Mouse (Mus musculus): ENCODE data around the gene Dgkd. TPM values are rescaled to one million over a fixed set of nuclear protein-coding genes. Genes with fewer than 3 reads are reported as not detected.

The Dgkd gene
- polyA plus RNA-seq, 1 experiment from 2014 or later, result 47.6 TPM

GRCm38 (mm10) chr1:87900979-87901378 is 47.9 kb downstream of the Dgkd start:
- ChIA-PET POLR2A (interaction anchor here (0.7 kb wide), 1 partner anchor 139 kb away, joined by 3 read pairs; no protein-coding TSS in a partner anchor), CTCF (interaction anchor here (1.1 to 3.1 kb wide), 3 partner anchors 9 to 16 kb away, joined by 3 to 9 read pairs (median 3); no protein-coding TSS in a partner anchor)
- peak; percentile 67 for ATAC-seq
- in situ Hi-C loops (cut with MboI; ENCODE audit: low pct_unique_long_range_greater_than_20kb), result no loop called here
- no peaks in the 10 kb centered on the region for H3K27me3 ChIP-seq
- no peak for DNase-seq (ENCODE audit: low read depth, low spot score)
- TF ChIP-seq CTCF (IDR thresholded peaks at IDR 0.05), result no peak

- ATAC-seq (no peak), DNase-seq (ENCODE audit: low read depth, low spot score) (no peak)
- CTCF ChIA-PET, result interaction anchor here (1.1 to 3.1 kb wide), 3 partner anchors 15 to 45 kb away, joined by 3 to 9 read pairs (median 4); no protein-coding TSS in a partner anchor
- in situ Hi-C loops (cut with MboI; ENCODE audit: low pct_unique_long_range_greater_than_20kb), result no loop called here
- no peaks in the 10 kb centered on the region for H3K27me3 ChIP-seq
- no peak for TF ChIP-seq CTCF (IDR thresholded peaks at IDR 0.05)
- POLR2A ChIA-PET, result no interaction called here
Observed at GRCm38 (mm10) chr1:87902186-87902585, 49.1 kb downstream of the Dgkd start.

GRCm38 (mm10) chr1:87906361-87906956 is 53.4 kb downstream of the Dgkd start:
- POLR2A ChIA-PET, result no interaction called here
- H3K27me3 ChIP-seq, result no peaks in the 10 kb centered on the region
- CTCF ChIA-PET, result interaction anchor here (0.7 to 1.5 kb wide), 3 partner anchors 9 to 48 kb away, joined by 3 read pairs; no protein-coding TSS in a partner anchor
- DNase-seq (ENCODE audit: low read depth, low spot score) (no peak), ATAC-seq (no peak)
- in situ Hi-C loops (cut with MboI; ENCODE audit: low pct_unique_long_range_greater_than_20kb), result no loop called here
- TF ChIP-seq CTCF (IDR thresholded peaks at IDR 0.05), result peak; percentile 9

DNA sequence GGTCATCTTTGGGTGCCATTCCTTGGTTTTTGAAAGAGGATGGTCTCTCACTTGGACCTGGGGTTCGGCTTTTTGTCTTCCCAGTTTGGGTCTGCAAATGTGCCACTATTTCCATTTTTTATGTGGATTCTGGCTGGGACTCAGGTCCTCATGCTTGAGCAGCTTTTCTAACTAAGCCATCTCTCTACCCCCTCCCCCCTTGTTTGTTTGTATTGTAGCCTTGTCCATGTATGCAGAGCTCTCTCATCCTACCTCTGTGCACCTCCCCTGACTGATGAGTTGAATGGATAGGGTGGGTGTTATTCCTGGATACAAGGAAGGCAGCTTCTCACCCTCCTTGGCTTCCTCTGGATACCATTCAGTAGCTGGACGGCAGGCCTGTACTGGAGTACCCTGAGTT is 54.9 kb downstream of the Dgkd start:
- POLR2A ChIA-PET, result interaction anchor here (0.6 kb wide), 1 partner anchor 1147 kb away, joined by 3 read pairs; no protein-coding TSS in a partner anchor
- in situ Hi-C loops (cut with MboI; ENCODE audit: low pct_unique_long_range_greater_than_20kb), result no loop called here
- ATAC-seq, result no peak
- CTCF ChIA-PET, result interaction anchor here (0.9 to 2.5 kb wide), 3 partner anchors 10 to 50 kb away, joined by 3 to 10 read pairs (median 3); no protein-coding TSS in a partner anchor
- H3K27me3 ChIP-seq, result no peaks in the 10 kb centered on the region
- DNase-seq (ENCODE audit: low read depth, low spot score), result no peak
- no peak for TF ChIP-seq CTCF (IDR thresholded peaks at IDR 0.05)

DNA sequence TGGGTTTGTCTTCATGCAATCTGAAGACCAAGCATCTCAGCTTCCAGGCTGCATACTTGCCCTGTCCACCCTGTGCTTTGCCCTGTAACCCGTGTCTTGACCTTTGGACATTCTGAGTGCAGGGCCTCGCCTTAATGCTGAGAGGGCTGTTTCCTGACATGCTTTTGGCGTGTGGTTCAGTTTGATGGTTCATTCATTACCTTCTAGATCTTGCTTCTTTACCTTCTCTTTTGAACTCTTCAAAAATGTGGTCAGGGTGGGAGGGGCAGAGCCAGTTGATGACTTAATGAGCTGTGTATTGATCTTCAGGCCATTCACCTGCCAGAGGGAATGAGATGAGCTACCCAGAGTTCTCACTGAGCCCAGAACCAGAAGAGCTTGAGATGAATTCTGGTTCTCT is 55.6 kb downstream of the Dgkd start:
- POLR2A ChIA-PET, result interaction anchor here (1.0 kb wide), 1 partner anchor 13 kb away, joined by 3 read pairs; no protein-coding TSS in a partner anchor
- no peak for TF ChIP-seq CTCF (IDR thresholded peaks at IDR 0.05)
- H3K27me3 ChIP-seq, result no peaks in the 10 kb centered on the region

DNA sequence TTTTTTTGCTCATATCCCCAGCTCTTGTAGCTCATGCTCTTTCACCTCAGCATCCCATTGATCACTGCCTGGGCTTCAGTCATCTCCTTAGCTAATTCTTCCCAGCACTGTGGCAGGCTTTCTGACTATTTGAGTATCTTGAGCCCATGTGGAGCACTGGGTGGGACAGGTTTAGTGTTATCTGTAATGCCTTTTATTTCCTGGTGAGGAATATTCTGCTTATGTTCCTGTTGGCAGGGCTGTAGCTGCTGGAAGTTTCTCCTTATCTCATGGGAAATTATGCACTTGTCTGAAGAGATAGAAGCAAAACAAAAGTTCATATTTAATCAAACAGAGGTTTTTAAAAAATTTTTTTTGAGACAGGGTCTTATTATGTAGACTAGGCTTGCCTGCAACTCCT is 56.5 kb downstream of the Dgkd start:
- TF ChIP-seq CTCF (IDR thresholded peaks at IDR 0.05), result no peak
- DNase-seq (ENCODE audit: low read depth, low spot score), result no peak
- CTCF ChIA-PET, result interaction anchor here (0.7 to 2.5 kb wide), 2 partner anchors 8 to 9 kb away, joined by 3 to 10 read pairs; no protein-coding TSS in a partner anchor

More for the DNA sequence above, 55.6 kb downstream of the Dgkd start:
- CTCF ChIA-PET, result interaction anchor here (1.0 to 2.5 kb wide), 2 partner anchors 9 to 12 kb away, joined by 3 to 10 read pairs; no protein-coding TSS in a partner anchor
- DNase-seq (ENCODE audit: low read depth, low spot score) (no peak), ATAC-seq (no peak)
- in situ Hi-C loops (cut with MboI; ENCODE audit: low pct_unique_long_range_greater_than_20kb), result no loop called here

GRCm38 (mm10) chr1:87910428-87910827 is 57.3 kb downstream of the Dgkd start:
- no peak for TF ChIP-seq CTCF (IDR thresholded peaks at IDR 0.05)
- DNase-seq (ENCODE audit: low read depth, low spot score), result no peak
- POLR2A ChIA-PET, result no interaction called here
- ATAC-seq, result no peak
- H3K27me3 ChIP-seq, result no peaks in the 10 kb centered on the region
- CTCF ChIA-PET, result no interaction called here
- in situ Hi-C loops (cut with MboI; ENCODE audit: low pct_unique_long_range_greater_than_20kb), result no loop called here

More for the DNA sequence above, 56.5 kb downstream of the Dgkd start:
- POLR2A ChIA-PET, result no interaction called here
- in situ Hi-C loops (cut with MboI; ENCODE audit: low pct_unique_long_range_greater_than_20kb), result no loop called here
- no peaks in the 10 kb centered on the region for H3K27me3 ChIP-seq
- no peak for ATAC-seq

- ATAC-seq, result no peak
- no peak for TF ChIP-seq CTCF (IDR thresholded peaks at IDR 0.05)
- in situ Hi-C loops (cut with MboI; ENCODE audit: low pct_unique_long_range_greater_than_20kb), result no loop called here
- H3K27me3 ChIP-seq, result no peaks in the 10 kb centered on the region
- CTCF ChIA-PET, result interaction anchor here (1.4 kb wide), 2 partner anchors 9 to 10 kb away, joined by 3 read pairs; no protein-coding TSS in a partner anchor
- DNase-seq (ENCODE audit: low read depth, low spot score), result no peak
- POLR2A ChIA-PET, result interaction anchor here (0.6 kb wide), 1 partner anchor 93 kb away, joined by 3 read pairs; no protein-coding TSS in a partner anchor
Observed at GRCm38 (mm10) chr1:87913356-87913755, 60.3 kb downstream of the Dgkd start.

DNA sequence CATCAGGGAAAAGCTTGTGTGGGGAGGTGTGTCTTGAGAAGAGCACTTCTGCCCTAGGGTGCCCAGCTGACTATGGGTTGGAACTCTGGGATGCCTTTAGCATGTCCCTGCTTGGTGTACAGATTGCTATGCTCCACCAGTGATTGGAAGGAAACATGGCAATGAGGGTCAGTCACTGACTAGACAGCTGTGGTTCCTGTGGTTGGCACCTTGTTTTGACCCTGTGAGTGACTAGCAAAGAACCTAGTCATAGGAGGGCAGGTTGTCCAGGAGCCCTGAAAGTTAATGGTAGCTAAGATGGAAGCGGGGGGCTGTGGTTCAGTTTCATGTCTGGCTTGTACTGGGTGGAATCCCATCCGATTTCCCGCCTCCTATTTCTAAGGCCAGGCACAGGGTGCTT is 64.3 kb downstream of the Dgkd start:
- H3K27me3 ChIP-seq, result no peaks in the 10 kb centered on the region
- ATAC-seq (no peak), DNase-seq (ENCODE audit: low read depth, low spot score) (no peak)
- in situ Hi-C loops (cut with MboI; ENCODE audit: low pct_unique_long_range_greater_than_20kb), result no loop called here
- ChIA-PET POLR2A (interaction anchor here (0.9 kb wide), 1 partner anchor 17 kb away, joined by 3 read pairs; no protein-coding TSS in a partner anchor), CTCF (interaction anchor here (1.6 to 2.1 kb wide), 3 partner anchors 9 to 63 kb away, joined by 4 to 10 read pairs (median 5); no protein-coding TSS in a partner anchor)
- no peak for TF ChIP-seq CTCF (IDR thresholded peaks at IDR 0.05)

DNA sequence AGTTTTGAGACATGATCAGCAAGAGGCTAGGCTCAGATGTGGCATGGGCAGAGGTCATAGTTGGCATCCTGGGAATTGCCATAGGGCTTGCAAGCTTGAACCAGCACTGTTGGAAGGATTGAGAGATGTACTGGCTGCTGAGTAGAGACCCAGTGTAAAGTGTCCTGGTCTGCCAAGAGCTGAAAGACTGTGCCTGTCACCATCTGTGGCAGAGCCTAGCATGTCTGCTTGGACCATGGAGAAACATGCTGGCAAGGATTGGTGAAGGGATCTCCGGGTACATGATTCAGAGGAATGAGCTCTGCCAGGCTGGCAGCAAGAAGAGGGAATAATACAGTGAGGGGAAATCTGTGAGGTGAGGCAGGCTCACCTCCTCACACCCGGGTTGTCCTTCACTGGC is 65.0 kb downstream of the Dgkd start:
- in situ Hi-C loops (cut with MboI; ENCODE audit: low pct_unique_long_range_greater_than_20kb), result no loop called here
- ATAC-seq (peak; percentile 22), DNase-seq (ENCODE audit: low read depth, low spot score) (no peak)
- H3K27me3 ChIP-seq, result no peaks in the 10 kb centered on the region
- POLR2A ChIA-PET, result interaction anchor here (0.9 kb wide), 1 partner anchor 16 kb away, joined by 3 read pairs; no protein-coding TSS in a partner anchor
- CTCF ChIA-PET, result interaction anchor here (1.3 to 2.1 kb wide), 4 partner anchors 10 to 64 kb away, joined by 4 to 10 read pairs (median 5); no protein-coding TSS in a partner anchor
- TF ChIP-seq CTCF (IDR thresholded peaks at IDR 0.05), result no peak
